Mouse (Mus musculus) stomach, postnatal 0 days (tissue): ENCODE results near the gene Zdhhc23.

Experiments
- CTCF ChIP-seq: IDR thresholded peaks from 2 replicates; pipeline ENCODE4 v1.5.1; 2016; ENCODE audit warnings: antibody characterized with exemption, low read depth, mild to moderate bottlenecking, moderate library complexity
- EP300 ChIP-seq: optimal IDR thresholded peaks from 2 replicates; pipeline ENCODE3; 2016; ENCODE audit warnings: antibody characterized with exemption

GRCm38 (mm10) chr16:43986299-43986698 is 6.7 kb upstream of the Zdhhc23 start:
- TF ChIP-seq CTCF (no peak), EP300 (no peak)
